Mouse (Mus musculus): ENCODE results near the gene Matn3. TPM values are rescaled to one million over a fixed set of nuclear protein-coding genes. Genes with fewer than 3 reads are reported as not detected.

Gene Matn3
- polyA plus RNA-seq, 1 experiment from 2014 or later: 0.04 TPM

GRCm38 (mm10) chr12:8941699-8942392 is 5.9 kb upstream of the Matn3 start:
- Histone ChIP-seq H3K36me3 (ENCODE audit: insufficient read depth, low read length) (peaks cover 16% of the 10 kb centered on the region), H3K9me3 (replicated peaks; ENCODE audit: low read length) (no peaks in the 10 kb centered on the region), H3K27ac (no peak overlapping the region), H3K4me2 (ENCODE audit: low read length) (no peak overlapping the region), H3K9ac (ENCODE audit: low read depth, low read length) (no peak overlapping the region), H3K4me1 (replicated peaks; ENCODE audit: insufficient read depth, low read length) (no peaks in the 10 kb centered on the region), H3K27me3 (ENCODE audit: insufficient read depth, low read length) (no peaks in the 10 kb centered on the region), H3K4me3 (replicated peaks; ENCODE audit: low read depth, low read length) (no peak overlapping the region)
- 57% methylated on average over 4 of the region's 4 CpGs for WGBS
- ATAC-seq (replicated peaks; ENCODE audit: low FRiP score, low read depth) (no peak), DNase-seq (ENCODE audit: low spot score) (no peak)
- TF ChIP-seq CTCF (IDR thresholded peaks at IDR 0.05; ENCODE audit: low read depth): no peak

GRCm38 (mm10) chr12:8947163-8947562 is 566 bp upstream of the Matn3 start:
- 0 out of 2 replicates have a peak, but pooled peaks cover 3% of the 10 kb centered on the region for H3K27me3 ChIP-seq (ENCODE audit: insufficient read depth, low read length)
- H3K9me3 ChIP-seq (replicated peaks; ENCODE audit: low read length): no peaks in the 10 kb centered on the region
- 45% methylated on average over 9 of the region's 9 CpGs for whole genome bisulfite sequencing
- H3K36me3 ChIP-seq (ENCODE audit: insufficient read depth, low read length): no peaks in the 10 kb centered on the region
- H3K9ac ChIP-seq (ENCODE audit: low read depth, low read length): no peak overlapping the region
- peaks cover 6% of the 10 kb centered on the region; the same call in 1 of the 2 replicates for H3K4me1 ChIP-seq (replicated peaks; ENCODE audit: insufficient read depth, low read length)
- H3K4me2 ChIP-seq (ENCODE audit: low read length): peak overlapping the region; percentile 92
- ATAC-seq (replicated peaks; ENCODE audit: low FRiP score, low read depth) (no peak), DNase-seq (ENCODE audit: low spot score) (no peak)
- H3K4me3 ChIP-seq (replicated peaks; ENCODE audit: low read depth, low read length): no peak overlapping the region; the same call in 1 of the 2 replicates
- no peak overlapping the region for H3K27ac ChIP-seq
- no peak for TF ChIP-seq CTCF (IDR thresholded peaks at IDR 0.05; ENCODE audit: low read depth)

GRCm38 (mm10) chr12:8953136-8953535 is 5.4 kb downstream of the Matn3 start:
- Histone ChIP-seq H3K27ac (no peak overlapping the region), H3K36me3 (ENCODE audit: insufficient read depth, low read length) (no peaks in the 10 kb centered on the region), H3K4me1 (replicated peaks; ENCODE audit: insufficient read depth, low read length) (peaks cover 3% of the 10 kb centered on the region; the same call in 1 of the 2 replicates), H3K9ac (ENCODE audit: low read depth, low read length) (no peak overlapping the region), H3K9me3 (replicated peaks; ENCODE audit: low read length) (no peaks in the 10 kb centered on the region), H3K27me3 (ENCODE audit: insufficient read depth, low read length) (0 out of 2 replicates have a peak, but pooled peaks cover 3% of the 10 kb centered on the region), H3K4me3 (replicated peaks; ENCODE audit: low read depth, low read length) (no peak overlapping the region), H3K4me2 (ENCODE audit: low read length) (no peak overlapping the region)
- ATAC-seq (replicated peaks; ENCODE audit: low FRiP score, low read depth) (no peak), DNase-seq (ENCODE audit: low spot score) (no peak)
- WGBS: 84% methylated on average over 10 of the region's 10 CpGs
- TF ChIP-seq CTCF (IDR thresholded peaks at IDR 0.05; ENCODE audit: low read depth): no peak

- H3K9me3 ChIP-seq (replicated peaks; ENCODE audit: low read length): no peaks in the 10 kb centered on the region
- TF ChIP-seq CTCF (IDR thresholded peaks at IDR 0.05; ENCODE audit: low read depth): no peak
- H3K4me3 ChIP-seq (replicated peaks; ENCODE audit: low read depth, low read length): no peak overlapping the region
- no peak overlapping the region for H3K4me2 ChIP-seq (ENCODE audit: low read length)
- no peaks in the 10 kb centered on the region for H3K4me1 ChIP-seq (replicated peaks; ENCODE audit: insufficient read depth, low read length)
- ATAC-seq (replicated peaks; ENCODE audit: low FRiP score, low read depth): no peak
- no peak for DNase-seq (ENCODE audit: low spot score)
- 43% methylated on average over 9 of the region's 9 CpGs for WGBS
- no peak overlapping the region for H3K9ac ChIP-seq (ENCODE audit: low read depth, low read length)
- no peaks in the 10 kb centered on the region for H3K36me3 ChIP-seq (ENCODE audit: insufficient read depth, low read length)
- H3K27ac ChIP-seq: no peak overlapping the region
- 0 out of 2 replicates have a peak, but pooled peaks cover 3% of the 10 kb centered on the region for H3K27me3 ChIP-seq (ENCODE audit: insufficient read depth, low read length)
Measured at GRCm38 (mm10) chr12:8954161-8954561, 6.4 kb downstream of the Matn3 start.

GRCm38 (mm10) chr12:8961607-8962316 is 14.0 kb downstream of the Matn3 start:
- 34% methylated on average over 9 of the region's 9 CpGs for WGBS
- Histone ChIP-seq H3K9ac (ENCODE audit: low read depth, low read length) (no peak overlapping the region), H3K36me3 (ENCODE audit: insufficient read depth, low read length) (no peaks in the 10 kb centered on the region), H3K4me2 (ENCODE audit: low read length) (no peak overlapping the region), H3K9me3 (replicated peaks; ENCODE audit: low read length) (no peaks in the 10 kb centered on the region), H3K4me3 (replicated peaks; ENCODE audit: low read depth, low read length) (no peak overlapping the region), H3K4me1 (replicated peaks; ENCODE audit: insufficient read depth, low read length) (no peaks in the 10 kb centered on the region), H3K27me3 (ENCODE audit: insufficient read depth, low read length) (no peaks in the 10 kb centered on the region), H3K27ac (no peak overlapping the region)
- TF ChIP-seq CTCF (IDR thresholded peaks at IDR 0.05; ENCODE audit: low read depth): no peak
- DNase-seq (ENCODE audit: low spot score): peak; percentile 64
- no peak; the same call in 1 of the 2 replicates for ATAC-seq (replicated peaks; ENCODE audit: low FRiP score, low read depth)

GRCm38 (mm10) chr12:8969828-8970227 is 22.1 kb downstream of the Matn3 start:
- H3K9ac ChIP-seq (ENCODE audit: low read depth, low read length): no peak overlapping the region
- DNase-seq (ENCODE audit: low spot score) (peak; percentile 86), ATAC-seq (replicated peaks; ENCODE audit: low FRiP score, low read depth) (peak; percentile 94)
- TF ChIP-seq CTCF (IDR thresholded peaks at IDR 0.05; ENCODE audit: low read depth): no peak
- H3K27me3 ChIP-seq (ENCODE audit: insufficient read depth, low read length): no peaks in the 10 kb centered on the region
- no peak overlapping the region for H3K27ac ChIP-seq
- no peaks in the 10 kb centered on the region for H3K9me3 ChIP-seq (replicated peaks; ENCODE audit: low read length)
- H3K4me1 ChIP-seq (replicated peaks; ENCODE audit: insufficient read depth, low read length): peaks cover 5% of the 10 kb centered on the region; the same call in 1 of the 2 replicates
- no peak overlapping the region for H3K4me2 ChIP-seq (ENCODE audit: low read length)
- WGBS: 9% methylated on average over 9 of the region's 9 CpGs
- H3K36me3 ChIP-seq (ENCODE audit: insufficient read depth, low read length): no peaks in the 10 kb centered on the region
- no peak overlapping the region for H3K4me3 ChIP-seq (replicated peaks; ENCODE audit: low read depth, low read length)

Measured in kidney, postnatal 0 days (tissue).